Mouse (Mus musculus): ENCODE measurements around the gene Tbc1d9.
"Not testable (repeated sequence)": the region's sequence is repeated elsewhere in the genome, so short reads cannot be mapped to it uniquely, and the experiment has no call there.

Tbc1d9 gene

GRCm38 (mm10) chr8:83233099-83233498 is 67.9 kb downstream of the Tbc1d9 start:
- DNase-seq (ENCODE audit: low read depth, low spot score), result no peak

- DNase-seq (ENCODE audit: low read depth, low spot score), result no peak
Measured at GRCm38 (mm10) chr8:83239341-83239740, 74.2 kb downstream of the Tbc1d9 start.

- no peak for DNase-seq (ENCODE audit: low read depth, low spot score)
Measured at GRCm38 (mm10) chr8:83244151-83244550, 79.0 kb downstream of the Tbc1d9 start.

- DNase-seq (ENCODE audit: low read depth, low spot score), result no peak
Measured at GRCm38 (mm10) chr8:83250858-83251257, 85.7 kb downstream of the Tbc1d9 start.

- DNase-seq (ENCODE audit: low read depth, low spot score), result no peak
Measured at GRCm38 (mm10) chr8:83251362-83252246, 86.5 kb downstream of the Tbc1d9 start.

- DNase-seq (ENCODE audit: low read depth, low spot score), result no peak
Measured at GRCm38 (mm10) chr8:83252791-83253190, 87.6 kb downstream of the Tbc1d9 start.

- DNase-seq (ENCODE audit: low read depth, low spot score), result no peak
Measured at GRCm38 (mm10) chr8:83257631-83258030, 92.5 kb downstream of the Tbc1d9 start.

GRCm38 (mm10) chr8:83260418-83261215 is 95.5 kb downstream of the Tbc1d9 start:
- no peak for DNase-seq (ENCODE audit: low read depth, low spot score)

GRCm38 (mm10) chr8:83271172-83271571 is 106.0 kb downstream of the Tbc1d9 start:
- DNase-seq (ENCODE audit: low read depth, low spot score), result no peak

- no peak for DNase-seq (ENCODE audit: low read depth, low spot score)
Measured at GRCm38 (mm10) chr8:83272464-83272863, 107.3 kb downstream of the Tbc1d9 start.

- DNase-seq (ENCODE audit: low read depth, low spot score), result no peak
Measured at GRCm38 (mm10) chr8:83274470-83274869, 109.3 kb downstream of the Tbc1d9 start.

- no peak for DNase-seq (ENCODE audit: low read depth, low spot score)
Measured at GRCm38 (mm10) chr8:83278431-83278830, 113.3 kb downstream of the Tbc1d9 start.

GRCm38 (mm10) chr8:83285391-83285790 is 120.2 kb downstream of the Tbc1d9 start:
- DNase-seq (ENCODE audit: low read depth, low spot score), result no peak

GRCm38 (mm10) chr8:83290176-83290575 is 125.0 kb downstream of the Tbc1d9 start, which contains the start of gene Ucp1:
TSS of gene Ucp1 (plus strand) at chr8:83290352.
- DNase-seq (ENCODE audit: low read depth, low spot score), result no peak

- DNase-seq (ENCODE audit: low read depth, low spot score), result no peak
Measured at GRCm38 (mm10) chr8:83297375-83297774, 132.2 kb downstream of the Tbc1d9 start.

- DNase-seq (ENCODE audit: low read depth, low spot score), result no peak
Measured at GRCm38 (mm10) chr8:83300135-83300534, 135.0 kb downstream of the Tbc1d9 start.

GRCm38 (mm10) chr8:83304946-83305345 is 139.8 kb downstream of the Tbc1d9 start:
- DNase-seq (ENCODE audit: low read depth, low spot score), result no peak

- no peak for DNase-seq (ENCODE audit: low read depth, low spot score)
Measured at GRCm38 (mm10) chr8:83309836-83310235, 144.7 kb downstream of the Tbc1d9 start.

GRCm38 (mm10) chr8:83315084-83315483 is 149.9 kb downstream of the Tbc1d9 start:
- DNase-seq (ENCODE audit: low read depth, low spot score), result not testable (repeated sequence)

- no peak for DNase-seq (ENCODE audit: low read depth, low spot score)
Measured at GRCm38 (mm10) chr8:83315691-83316090, 150.5 kb downstream of the Tbc1d9 start.

GRCm38 (mm10) chr8:83320543-83320942 is 155.4 kb downstream of the Tbc1d9 start:
- DNase-seq (ENCODE audit: low read depth, low spot score), result no peak

GRCm38 (mm10) chr8:83322374-83322773 is 157.2 kb downstream of the Tbc1d9 start:
- no peak for DNase-seq (ENCODE audit: low read depth, low spot score)

All from brain, embryonic 18.5 days (tissue).